Mouse (Mus musculus) brain, embryonic 14.5 days (tissue): ENCODE results near the gene Cubn.

ENCODE experiments used
- CTCF ChIP-seq: fragments of 200-500 bp; IDR thresholded peaks from 2 replicates; pipeline ENCODE4 v1.5.1; 2012; ENCODE audit warnings: inconsistent platforms, mild to moderate bottlenecking, moderate library complexity, borderline replicate concordance; ENCODE audit not compliant: insufficient read depth, insufficient read length; ENCODE audit errors: extremely low read depth
- POLR2A ChIP-seq: fragments of 200-500 bp; IDR thresholded peaks from 2 replicates; pipeline ENCODE4 v1.6.1; 2012; ENCODE audit warnings: mild to moderate bottlenecking, inconsistent platforms, borderline replicate concordance; ENCODE audit not compliant: poor library complexity, insufficient read depth, insufficient read length, severe bottlenecking; ENCODE audit errors: extremely low read depth

GRCm38 (mm10) chr2:13408333-13408732, 83.3 kb downstream of the Cubn start:
- TF ChIP-seq POLR2A (no peak), CTCF (no peak)
